Mouse (Mus musculus): ENCODE results near the gene Fndc8. TPM values are rescaled to one million over a fixed set of nuclear protein-coding genes. Genes with fewer than 3 reads are reported as not detected.
"Not testable (repeated sequence)": the region's sequence is repeated elsewhere in the genome, so short reads cannot be mapped to it uniquely, and the experiment has no call there.

Gene Fndc8
- polyA plus RNA-seq, 1 experiment: 0.04 TPM

GRCm38 (mm10) chr11:82910679-82911389 lies 18.9 kb downstream of the Fndc8 start:
- no peak for DNase-seq (ENCODE audit: low spot score)

- DNase-seq (ENCODE audit: low spot score): peak; percentile 62
These were observed 22.9 kb downstream of the Fndc8 start for GRCm38 (mm10) chr11:82914711-82915352.

- DNase-seq (ENCODE audit: low spot score): no peak
These were observed 28.8 kb downstream of the Fndc8 start for GRCm38 (mm10) chr11:82920768-82921167.

GRCm38 (mm10) chr11:82921691-82922090 lies 29.8 kb downstream of the Fndc8 start:
- no peak for DNase-seq (ENCODE audit: low spot score)

- DNase-seq (ENCODE audit: low spot score): not testable (repeated sequence)
These were observed 32.0 kb downstream of the Fndc8 start for GRCm38 (mm10) chr11:82923910-82924309.

GRCm38 (mm10) chr11:82928897-82929632 lies 37.1 kb downstream of the Fndc8 start:
- DNase-seq (ENCODE audit: low spot score): no peak

GRCm38 (mm10) chr11:82929633-82929950 lies 37.7 kb downstream of the Fndc8 start:
- no peak for DNase-seq (ENCODE audit: low spot score)

- DNase-seq (ENCODE audit: low spot score): not testable (repeated sequence)
These were observed 38.5 kb downstream of the Fndc8 start for GRCm38 (mm10) chr11:82930391-82930955.

- not testable (repeated sequence) for DNase-seq (ENCODE audit: low spot score)
These were observed 39.2 kb downstream of the Fndc8 start for GRCm38 (mm10) chr11:82931161-82931560.

GRCm38 (mm10) chr11:82931671-82932450 lies 39.9 kb downstream of the Fndc8 start:
- not testable (repeated sequence) for DNase-seq (ENCODE audit: low spot score)

- DNase-seq (ENCODE audit: low spot score): no peak
These were observed 41.3 kb downstream of the Fndc8 start for GRCm38 (mm10) chr11:82933186-82933585.

GRCm38 (mm10) chr11:82943336-82943735 lies 51.4 kb downstream of the Fndc8 start:
- no peak for DNase-seq (ENCODE audit: low spot score)

GRCm38 (mm10) chr11:82945636-82946035 lies 53.7 kb downstream of the Fndc8 start:
- no peak for DNase-seq (ENCODE audit: low spot score)

GRCm38 (mm10) chr11:82947457-82947856 lies 55.5 kb downstream of the Fndc8 start:
- DNase-seq (ENCODE audit: low spot score): no peak

GRCm38 (mm10) chr11:82949036-82949435 lies 57.1 kb downstream of the Fndc8 start:
- DNase-seq (ENCODE audit: low spot score): no peak

Other genes with a start within 250 kb of the Fndc8 start
- 0.50 and 0.62 TPM in 2 replicates for gene Cct6b, start 127.8 kb upstream of the Fndc8 start, polyA plus RNA-seq (2012; rRNA removed)
- gene Zfp830, start 127.8 kb upstream of the Fndc8 start, polyA plus RNA-seq (2012; rRNA removed): 17.6 and 19.3 TPM in 2 replicates
- 16.6 and 17.6 TPM in 2 replicates for gene Lig3, start 111.0 kb upstream of the Fndc8 start, polyA plus RNA-seq (2012; rRNA removed)
- gene Rffl, start 20.9 kb upstream of the Fndc8 start, polyA plus RNA-seq (2012; rRNA removed): 13.7 and 14.6 TPM in 2 replicates
- gene Rad51d, start 1.5 kb upstream of the Fndc8 start, polyA plus RNA-seq (2012; rRNA removed): 18.0 and 18.6 TPM in 2 replicates
- 26.2 and 33.7 TPM in 2 replicates for gene Nle1, start 16.3 kb downstream of the Fndc8 start, polyA plus RNA-seq (2012; rRNA removed)
- 4.4 and 6.7 TPM in 2 replicates for gene Unc45b, start 18.4 kb downstream of the Fndc8 start, polyA plus RNA-seq (2012; rRNA removed)
- gene Slfn5, start 59.2 kb downstream of the Fndc8 start, polyA plus RNA-seq (2012; rRNA removed): 19.1 and 23.0 TPM in 2 replicates
- gene Slfn9, start 99.7 kb downstream of the Fndc8 start, polyA plus RNA-seq (2012; rRNA removed): 2.2 TPM in 2 replicates
- 3.0 and 3.8 TPM in 2 replicates for gene Slfn8, start 128.7 kb downstream of the Fndc8 start, polyA plus RNA-seq (2012; rRNA removed)
- 13.5 and 13.8 TPM in 2 replicates for gene Slfn2, start 173.0 kb downstream of the Fndc8 start, polyA plus RNA-seq (2012; rRNA removed)
- 1.1 and 1.7 TPM in 2 replicates for gene Slfn1, start 224.7 kb downstream of the Fndc8 start, polyA plus RNA-seq (2012; rRNA removed)